Mouse (Mus musculus) limb, embryonic 15.5 days (tissue): ENCODE measurements at regions not wholly inside any gene's neighbourhood (a gene's known extent, or its start where the extent isn't known, plus 50 kb on each side); places are given as distances from the start of the nearest gene placed in this dataset.

ENCODE experiments used
- ATAC-seq: fragments of 200-750 bp; cut with Nextera tagmentation; 2 replicates; pipeline ENCODE4 v1.8.0; 2017; ENCODE audit warnings: low read depth, moderate TSS enrichment; ENCODE audit not compliant: insufficient number of reproducible peaks, low FRiP score, low TSS enrichment
- H3K27ac ChIP-seq: fragments of 300-500 bp; sonication (generic); 2 replicates; pipeline ENCODE4 v1.5.1; 2015; ENCODE audit warnings: moderate library complexity, mild to moderate bottlenecking, inconsistent platforms
- H3K27me3 ChIP-seq: fragments of 300-500 bp; sonication (generic); 2 replicates; pipeline ENCODE4 v1.6.1; 2015; ENCODE audit warnings: inconsistent platforms
- H3K36me3 ChIP-seq: fragments of 300-500 bp; sonication (generic); 2 replicates; pipeline ENCODE4 v1.6.1; 2015; ENCODE audit warnings: inconsistent platforms
- H3K4me1 ChIP-seq: fragments of 300-500 bp; sonication (generic); 2 replicates; pipeline ENCODE4 v1.6.1; 2015; ENCODE audit warnings: inconsistent platforms
- H3K4me2 ChIP-seq: fragments of 300-500 bp; sonication (generic); 2 replicates; pipeline ENCODE4 v1.6.1; 2015; ENCODE audit warnings: mild to moderate bottlenecking, inconsistent platforms
- H3K4me3 ChIP-seq: fragments of 300-500 bp; sonication (generic); 2 replicates; pipeline ENCODE4 v1.5.1; 2015; ENCODE audit warnings: mild to moderate bottlenecking, inconsistent platforms
- H3K9ac ChIP-seq: fragments of 300-500 bp; sonication (generic); 2 replicates; pipeline ENCODE4 v1.6.1; 2015; ENCODE audit warnings: inconsistent platforms
- H3K9me3 ChIP-seq: fragments of 300-500 bp; sonication (generic); 2 replicates; pipeline ENCODE4 v1.6.1; 2016; ENCODE audit warnings: inconsistent platforms
- WGBS: fragments of 180-500 bp; shearing (Covaris S2); methylation state at CpG from one replicate; pipeline ENCODE4 v1.1.7; 2015; 5-methylcytosine and 5-hydroxymethylcytosine counted together

DNA sequence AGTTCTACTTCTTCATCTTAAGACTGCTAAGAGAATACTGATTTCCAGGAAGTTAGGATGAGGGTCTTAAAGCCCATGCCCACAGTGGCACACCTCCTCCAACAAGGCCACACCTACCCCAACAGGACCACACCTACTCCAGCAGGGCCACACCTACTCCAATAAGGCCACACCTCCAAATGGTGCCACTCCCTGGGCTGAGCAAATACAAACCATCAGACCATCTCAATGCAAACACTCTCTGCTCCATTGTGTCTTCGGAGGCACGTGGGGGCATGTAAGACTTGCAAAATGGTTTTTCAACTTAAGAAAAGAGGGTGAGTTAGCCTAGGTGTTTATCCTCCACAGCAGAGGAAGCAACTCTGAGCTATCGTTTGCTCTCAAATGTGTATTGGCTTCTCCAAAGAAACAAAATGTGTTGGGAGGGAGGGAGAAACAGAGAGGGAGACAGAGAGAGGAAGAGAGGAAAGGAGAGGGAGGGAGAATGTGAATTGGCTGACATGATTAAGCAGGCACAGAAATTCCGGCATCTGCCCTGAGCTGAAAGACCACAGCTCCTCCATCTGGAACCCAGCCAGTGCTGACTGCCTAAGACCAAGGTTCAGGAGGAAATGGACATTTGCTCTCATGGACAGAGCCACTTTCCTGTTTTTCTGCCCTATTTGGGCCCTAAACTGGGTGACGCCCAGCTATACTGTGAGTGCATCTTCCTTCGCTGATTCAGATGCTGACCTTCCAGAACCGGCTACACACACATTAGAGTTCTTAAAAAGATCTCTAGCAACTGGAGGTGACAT, 356.2 kb downstream of the Ice1 start:
- WGBS: 74% methylated on average over 7 of the region's 7 CpGs

DNA sequence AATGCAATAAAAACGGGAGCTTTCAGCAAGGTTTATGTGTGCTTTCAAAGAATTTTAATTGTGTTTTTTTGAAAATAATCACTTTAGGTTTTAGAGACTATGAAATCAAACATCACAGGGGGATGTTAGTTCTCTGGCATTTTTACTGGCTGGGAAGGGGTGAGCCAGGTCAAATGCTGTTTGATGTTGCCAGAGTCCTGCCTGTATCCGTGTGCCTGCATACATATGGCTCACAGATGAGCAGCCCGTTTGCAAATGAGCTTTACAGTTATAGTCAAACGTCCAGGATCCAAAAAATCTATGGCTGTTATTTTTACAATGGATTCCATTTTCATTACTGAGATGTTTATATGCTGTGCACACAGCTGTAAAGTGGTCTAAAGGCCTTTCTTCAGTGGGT, 354.7 kb downstream of the Ice1 start:
- no peak overlapping the region for H3K27ac ChIP-seq
- H3K27me3 ChIP-seq: no peaks in the 10 kb centered on the region
- no peak overlapping the region for H3K4me3 ChIP-seq
- 8% methylated on average over 4 of the region's 4 CpGs for WGBS
- peak; percentile 59; the same call in 1 of the 2 replicates for ATAC-seq
- no peak overlapping the region for H3K9ac ChIP-seq
- H3K4me1 ChIP-seq: peaks cover 16% of the 10 kb centered on the region; the same call in 1 of the 2 replicates
- H3K4me2 ChIP-seq: no peak overlapping the region
- no peaks in the 10 kb centered on the region for H3K36me3 ChIP-seq
- H3K9me3 ChIP-seq: no peaks in the 10 kb centered on the region

More for the DNA sequence above, 356.2 kb downstream of the Ice1 start:
- no peak for ATAC-seq
- no peaks in the 10 kb centered on the region for H3K36me3 ChIP-seq
- H3K9me3 ChIP-seq: no peaks in the 10 kb centered on the region
- no peaks in the 10 kb centered on the region for H3K27me3 ChIP-seq
- H3K27ac ChIP-seq: no peak overlapping the region
- H3K4me3 ChIP-seq: no peak overlapping the region
- no peak overlapping the region for H3K9ac ChIP-seq
- peaks cover 16% of the 10 kb centered on the region; the same call in 1 of the 2 replicates for H3K4me1 ChIP-seq
- H3K4me2 ChIP-seq: no peak overlapping the region

DNA sequence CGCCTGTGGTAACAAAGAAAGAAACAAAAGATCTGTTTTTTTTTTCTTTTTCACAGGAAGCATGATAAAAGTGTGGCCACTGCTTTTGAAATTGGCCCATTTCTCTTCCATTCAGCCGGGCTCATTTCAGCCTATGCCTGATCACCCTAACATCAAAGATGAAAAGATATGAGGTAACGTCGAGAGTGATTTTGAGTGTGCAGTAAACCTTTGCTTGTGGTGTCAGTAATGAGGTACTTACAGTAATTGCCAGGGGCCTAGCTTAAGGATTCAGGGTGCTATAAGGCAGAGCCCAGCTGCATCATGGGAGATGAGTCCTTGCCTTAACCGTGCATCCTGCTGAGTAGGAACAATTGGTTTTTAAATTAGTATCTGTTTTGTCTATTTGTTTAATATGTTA, 354.2 kb downstream of the Ice1 start:
- no peaks in the 10 kb centered on the region for H3K27me3 ChIP-seq
- ATAC-seq: no peak
- WGBS: 18% methylated on average over 5 of the region's 5 CpGs

DNA sequence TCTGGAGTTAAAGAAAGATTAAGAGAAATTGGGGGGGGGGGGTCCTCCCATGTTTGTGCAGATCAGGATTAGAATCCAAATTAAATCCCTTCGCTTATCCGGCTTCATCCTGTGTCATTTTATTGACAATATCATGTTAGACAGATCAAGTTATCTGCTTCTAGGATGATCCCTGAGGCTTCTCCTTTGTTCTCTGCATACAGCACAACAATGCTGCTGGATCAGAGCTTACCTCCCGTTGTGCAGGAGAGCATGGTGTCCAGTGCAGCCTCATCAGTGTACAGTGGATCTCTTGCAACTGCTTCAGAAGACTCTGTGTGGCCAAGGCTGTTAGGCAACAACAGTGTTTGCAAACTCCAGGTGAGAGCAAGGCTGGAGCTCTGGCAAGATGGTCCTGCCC, 344.7 kb downstream of the Ice1 start:
- no peaks in the 10 kb centered on the region for H3K27me3 ChIP-seq
- WGBS: 82% methylated on average over 3 of the region's 3 CpGs

More for the DNA sequence above, 354.2 kb downstream of the Ice1 start:
- peaks cover 11% of the 10 kb centered on the region; the same call in 1 of the 2 replicates for H3K4me1 ChIP-seq
- H3K36me3 ChIP-seq: no peaks in the 10 kb centered on the region
- H3K4me2 ChIP-seq: no peak overlapping the region
- H3K9me3 ChIP-seq: no peaks in the 10 kb centered on the region
- no peak overlapping the region for H3K4me3 ChIP-seq
- no peak overlapping the region for H3K9ac ChIP-seq
- peak overlapping the region; percentile 28; the same call in 1 of the 2 replicates for H3K27ac ChIP-seq

DNA sequence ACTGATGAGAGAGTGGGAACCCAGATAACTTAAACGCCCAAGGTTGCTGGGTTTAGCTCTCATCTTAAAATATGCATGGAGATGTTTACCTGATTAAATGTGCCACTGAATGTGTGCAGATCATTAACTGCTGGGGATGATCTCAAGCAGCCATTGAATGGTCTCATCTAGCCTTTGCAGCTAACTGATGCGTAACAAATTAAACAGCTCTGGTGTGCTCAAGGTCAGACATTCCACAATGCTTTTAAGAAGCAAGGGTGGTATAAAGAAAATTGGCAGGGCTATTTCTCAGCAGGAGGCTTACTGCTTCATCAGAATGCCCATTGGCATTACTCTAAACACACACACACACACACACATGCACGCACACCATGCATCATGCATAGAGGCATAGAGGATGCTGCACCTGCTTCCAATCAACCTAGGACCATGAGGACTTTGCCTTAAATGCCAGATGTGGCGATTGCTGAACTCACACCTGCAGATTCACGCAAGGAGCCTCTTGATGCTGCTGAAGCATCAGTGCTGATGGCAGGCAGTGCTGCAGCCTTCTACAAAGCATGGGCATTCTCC, 333.4 kb downstream of the Ice1 start:
- ATAC-seq: no peak
- no peak overlapping the region for H3K27ac ChIP-seq
- H3K9ac ChIP-seq: no peak overlapping the region
- no peak overlapping the region for H3K4me2 ChIP-seq
- H3K36me3 ChIP-seq: no peaks in the 10 kb centered on the region
- WGBS: 52% methylated on average over 5 of the region's 5 CpGs
- H3K9me3 ChIP-seq: no peaks in the 10 kb centered on the region
- H3K4me3 ChIP-seq: no peak overlapping the region
- H3K4me1 ChIP-seq: no peaks in the 10 kb centered on the region
- H3K27me3 ChIP-seq: no peaks in the 10 kb centered on the region

More for the DNA sequence above, 344.7 kb downstream of the Ice1 start:
- no peaks in the 10 kb centered on the region for H3K9me3 ChIP-seq
- no peak overlapping the region for H3K4me2 ChIP-seq
- H3K36me3 ChIP-seq: no peaks in the 10 kb centered on the region
- no peak overlapping the region for H3K9ac ChIP-seq
- no peaks in the 10 kb centered on the region for H3K4me1 ChIP-seq
- H3K4me3 ChIP-seq: no peak overlapping the region
- no peak overlapping the region for H3K27ac ChIP-seq
- ATAC-seq: no peak

DNA sequence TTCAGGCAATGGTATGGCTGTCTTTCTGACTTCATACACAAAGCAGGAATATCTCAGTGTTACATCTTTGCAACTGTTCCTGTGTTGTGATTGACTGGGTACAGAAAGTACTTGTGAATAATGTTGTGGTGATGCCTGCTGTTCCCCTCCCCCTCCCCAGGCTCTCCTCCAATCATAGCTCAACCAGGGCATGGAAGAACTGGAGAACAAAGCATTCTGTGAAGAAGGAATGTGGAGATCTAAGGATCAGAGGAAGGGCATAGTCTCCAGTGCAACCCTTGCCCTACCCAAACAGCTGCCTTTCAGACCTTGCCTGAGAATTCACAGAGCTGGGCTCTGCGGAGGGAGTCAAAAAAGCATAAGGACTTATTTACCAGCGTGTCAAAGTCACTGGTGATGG, 326.9 kb downstream of the Ice1 start:
- ATAC-seq: no peak
- H3K9ac ChIP-seq: no peak overlapping the region
- no peak overlapping the region for H3K4me2 ChIP-seq
- no peaks in the 10 kb centered on the region for H3K36me3 ChIP-seq
- WGBS: 58% methylated on average over 2 of the region's 2 CpGs
- no peak overlapping the region for H3K27ac ChIP-seq
- no peaks in the 10 kb centered on the region for H3K4me1 ChIP-seq
- H3K27me3 ChIP-seq: no peaks in the 10 kb centered on the region
- no peak overlapping the region for H3K4me3 ChIP-seq
- no peaks in the 10 kb centered on the region for H3K9me3 ChIP-seq

DNA sequence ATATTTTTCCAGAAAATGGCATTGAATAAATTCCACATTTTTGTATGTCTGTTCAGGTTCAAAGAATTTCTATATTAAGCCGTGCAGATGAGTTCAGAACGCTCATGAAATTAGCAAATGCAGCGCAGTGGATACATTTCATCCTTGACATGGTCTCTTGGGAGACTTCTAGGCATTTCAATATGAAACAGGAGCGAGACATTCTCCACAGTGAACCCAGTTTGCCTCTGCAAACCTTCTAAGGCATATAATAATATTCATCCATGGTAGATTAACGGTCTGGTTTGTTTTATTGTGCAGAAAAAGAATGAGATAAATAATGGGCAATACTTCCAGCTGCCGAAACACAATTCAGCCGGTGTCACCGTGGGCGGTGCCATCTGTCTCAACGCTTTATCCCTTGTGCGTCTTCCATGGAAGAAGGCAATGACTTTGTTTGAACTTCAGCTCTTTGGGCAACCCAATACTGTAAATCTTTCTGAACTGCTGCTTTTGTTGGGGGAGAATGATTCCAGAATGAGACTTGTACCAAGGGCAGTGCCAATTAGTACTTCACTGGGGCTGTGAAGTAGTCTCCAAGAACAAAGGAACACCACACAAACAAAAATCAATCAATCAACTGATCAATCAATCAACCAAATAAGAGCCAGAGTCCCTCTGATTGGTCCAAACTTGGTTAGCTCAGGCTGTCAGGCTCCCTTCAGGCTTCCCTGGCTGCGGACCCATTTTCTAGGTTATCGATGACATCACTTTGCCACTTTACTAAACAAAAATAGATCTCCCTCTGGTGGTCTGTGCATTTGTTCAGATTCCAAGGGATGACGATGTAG, 326.0 kb downstream of the Ice1 start:
- Histone ChIP-seq H3K4me3 (no peak overlapping the region), H3K27ac (no peak overlapping the region), H3K9ac (no peak overlapping the region), H3K27me3 (no peaks in the 10 kb centered on the region), H3K4me1 (no peaks in the 10 kb centered on the region), H3K9me3 (no peaks in the 10 kb centered on the region), H3K36me3 (no peaks in the 10 kb centered on the region), H3K4me2 (no peak overlapping the region)
- 74% methylated on average over 14 of the region's 14 CpGs for WGBS
- no peak for ATAC-seq

DNA sequence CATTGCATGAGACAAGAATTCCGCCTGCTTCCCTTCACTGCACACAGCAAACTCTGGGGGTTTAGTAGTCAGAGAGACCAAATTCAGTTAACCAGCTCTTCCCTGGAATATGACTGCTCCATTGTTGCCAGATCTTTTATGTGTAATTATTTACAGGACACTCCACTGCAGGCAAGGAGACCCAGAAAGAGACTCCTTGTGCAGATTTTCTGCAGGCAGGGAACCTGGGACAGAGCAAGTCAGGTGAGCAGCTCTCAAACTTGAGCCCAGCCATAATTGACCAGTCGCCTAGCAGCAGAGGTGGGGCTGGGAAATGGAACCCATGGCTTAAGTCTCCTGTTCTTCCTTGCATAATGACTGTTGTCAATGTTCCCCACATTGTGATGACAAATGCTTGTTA, 324.2 kb downstream of the Ice1 start:
- WGBS: 64% methylated on average over 2 of the region's 2 CpGs
- H3K9ac ChIP-seq: no peak overlapping the region

DNA sequence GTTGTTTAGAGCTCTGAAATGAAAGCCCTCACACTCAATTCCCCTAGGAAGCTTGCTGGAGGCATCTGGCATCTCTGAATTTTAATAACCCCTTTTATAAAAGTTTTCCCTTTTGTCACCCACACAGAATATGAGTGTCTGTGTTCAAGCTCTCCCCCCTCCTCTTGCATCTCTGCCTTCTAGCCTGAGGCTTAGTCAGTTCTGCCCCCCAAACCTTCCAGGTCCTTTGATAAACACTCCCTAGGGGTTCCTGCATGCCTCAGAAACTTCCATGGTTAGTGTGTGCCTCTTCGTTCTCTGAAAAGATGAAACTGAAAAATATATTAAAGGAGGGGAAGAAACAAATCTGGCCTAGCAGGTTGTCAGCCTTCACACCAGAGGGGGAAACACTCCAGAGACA, 313.9 kb downstream of the Ice1 start:
- Histone ChIP-seq H3K36me3 (no peaks in the 10 kb centered on the region), H3K27ac (no peak overlapping the region), H3K4me1 (no peaks in the 10 kb centered on the region), H3K4me3 (no peak overlapping the region), H3K27me3 (no peaks in the 10 kb centered on the region), H3K9ac (no peak overlapping the region), H3K4me2 (no peak overlapping the region), H3K9me3 (no peaks in the 10 kb centered on the region)
- WGBS: 44% methylated on average over 1 of the region's 1 CpGs
- no peak for ATAC-seq

More for the DNA sequence above, 324.2 kb downstream of the Ice1 start:
- Histone ChIP-seq H3K27me3 (no peaks in the 10 kb centered on the region), H3K36me3 (no peaks in the 10 kb centered on the region), H3K4me1 (no peaks in the 10 kb centered on the region), H3K4me2 (no peak overlapping the region), H3K4me3 (no peak overlapping the region), H3K9me3 (no peaks in the 10 kb centered on the region), H3K27ac (no peak overlapping the region)
- no peak for ATAC-seq

DNA sequence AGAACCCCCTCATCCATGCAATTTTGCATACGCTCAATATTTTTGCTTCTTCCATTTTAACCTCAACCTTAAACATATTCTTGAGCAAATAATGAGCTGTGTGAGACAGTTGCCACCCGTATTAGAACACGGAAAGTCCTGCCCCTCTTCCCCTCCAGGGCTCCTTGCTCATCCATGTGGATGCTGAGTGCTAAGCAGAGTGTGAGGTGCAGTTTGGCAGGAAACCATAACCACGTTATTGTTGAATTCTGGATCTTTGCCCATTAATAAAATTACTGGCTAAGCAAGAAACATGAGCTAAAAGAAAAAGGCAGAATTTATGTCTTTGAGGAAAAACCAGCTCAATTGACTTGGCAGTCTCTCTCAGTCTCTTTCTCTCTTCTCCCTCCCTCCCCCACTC, 301.4 kb downstream of the Ice1 start:
- H3K36me3 ChIP-seq: no peaks in the 10 kb centered on the region
- peak overlapping the region; percentile 38; the same call in 1 of the 2 replicates for H3K27ac ChIP-seq
- ATAC-seq: peak; percentile 49; the same call in 1 of the 2 replicates
- H3K27me3 ChIP-seq: no peaks in the 10 kb centered on the region
- no peak overlapping the region for H3K9ac ChIP-seq
- H3K4me1 ChIP-seq: peaks cover 14% of the 10 kb centered on the region
- no peak overlapping the region for H3K4me2 ChIP-seq
- H3K9me3 ChIP-seq: no peaks in the 10 kb centered on the region
- 29% methylated on average over 4 of the region's 4 CpGs for WGBS
- no peak overlapping the region for H3K4me3 ChIP-seq

DNA sequence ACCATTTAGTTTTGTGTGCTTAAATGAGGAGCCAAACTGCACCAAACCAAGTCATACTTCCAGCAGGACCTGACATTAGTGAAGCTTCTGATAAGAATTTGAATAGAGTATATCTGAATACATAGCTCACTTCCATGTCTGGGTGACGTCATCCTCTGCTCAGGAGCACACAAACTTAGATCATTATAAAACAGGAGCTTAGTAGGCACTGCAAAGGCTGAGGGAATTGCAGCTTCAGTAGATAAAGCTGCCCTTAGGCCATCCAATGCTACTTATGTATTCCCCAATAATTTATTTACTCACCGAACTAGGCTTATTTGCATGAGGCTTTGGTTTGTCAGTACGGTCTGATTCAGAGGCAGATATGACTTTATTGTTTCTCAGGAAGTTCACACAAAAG, 297.0 kb downstream of the Ice1 start:
- H3K9ac ChIP-seq: no peak overlapping the region
- WGBS: 57% methylated on average over 3 of the region's 3 CpGs
- ATAC-seq: no peak

More for the DNA sequence above, 297.0 kb downstream of the Ice1 start:
- Histone ChIP-seq H3K4me1 (peaks cover 10% of the 10 kb centered on the region), H3K9me3 (no peaks in the 10 kb centered on the region), H3K36me3 (no peaks in the 10 kb centered on the region), H3K4me2 (no peak overlapping the region), H3K27ac (no peak overlapping the region), H3K4me3 (no peak overlapping the region), H3K27me3 (no peaks in the 10 kb centered on the region)
